Mouse (Mus musculus) neutrophil, adult 83 days (primary cell): ENCODE measurements around the gene Smap1. TPM values are rescaled to one million over a fixed set of nuclear protein-coding genes. Genes with fewer than 3 reads are reported as not detected.

Experiments used
- total RNA-seq, 2 experiments: library from RNA; stranded (reverse); gene quantifications; one replicate each; pipeline ENCODE4 v1.2.4; 2023

Smap1 gene
- 10 to 100 TPM; 48.2 to 49.7 TPM for total RNA-seq

DNA sequence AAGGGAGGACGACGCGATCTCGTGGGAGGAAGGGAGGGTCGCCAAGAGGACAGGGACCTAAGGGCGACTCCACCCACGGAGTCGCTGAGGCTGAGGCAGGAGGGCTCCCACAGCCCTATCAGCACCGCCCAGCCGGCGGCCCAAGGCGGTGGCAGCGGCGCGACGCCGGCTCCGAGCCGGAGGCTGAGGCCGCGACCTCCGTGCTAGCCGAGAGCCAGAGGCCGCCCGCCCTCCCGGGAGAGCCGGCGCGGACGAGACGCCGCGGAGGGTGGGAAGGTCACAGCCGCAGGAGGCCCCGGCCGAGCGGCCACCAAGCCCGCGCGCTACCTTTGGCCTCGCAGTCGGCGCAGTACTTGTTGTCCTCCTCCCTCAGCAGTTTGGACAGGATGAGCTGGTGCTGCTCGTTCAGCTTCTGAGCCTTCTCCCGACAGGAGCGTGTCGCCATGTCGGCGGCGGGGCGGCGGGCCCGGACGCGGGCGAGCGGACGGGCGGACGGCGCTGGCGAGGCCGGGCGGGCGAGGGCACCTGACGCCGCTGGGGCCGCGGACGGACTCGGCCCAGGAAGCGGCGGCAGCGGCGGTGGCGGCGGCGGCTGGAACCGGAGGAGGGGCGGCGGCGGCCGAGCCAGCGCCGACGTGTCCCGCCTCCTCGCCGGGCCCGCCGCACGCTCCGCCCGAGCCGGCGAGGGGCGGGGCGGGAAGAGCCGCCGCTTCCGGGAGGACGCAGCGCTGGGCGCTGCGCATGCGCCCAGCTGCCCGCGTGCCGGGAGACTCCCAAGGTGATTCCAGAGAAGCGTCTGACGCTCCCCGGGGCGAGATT, at the start of gene Smap1:
Gene Smap1 (minus strand): TSS at position 607 of the 819 bp plus-strand sequence.

Other genes starting within 250 kb of the Smap1 start
- gene B3gat2, start 160.6 kb downstream of the Smap1 start, total RNA-seq, result not detected
- 10 to 100 TPM in 1 of 2 experiments, 1 to 10 TPM in 1; 9.0 to 12.7 TPM for gene Sdhaf4, start 83.3 kb upstream of the Smap1 start, total RNA-seq
- gene Fam135a, start 178.0 kb upstream of the Smap1 start, total RNA-seq, result 1 to 10 TPM; 1.7 to 2.4 TPM